Mouse (Mus musculus) ovary, adult 2 months (tissue): ENCODE data around the gene Cyp2c55. TPM values are rescaled to one million over a fixed set of nuclear protein-coding genes. Genes with fewer than 3 reads are reported as not detected.

Experiments used
- polyA plus RNA-seq: library from polyadenylated mRNA; depleted of rRNA; stranded (reverse); fragments of >200 nt; gene quantifications from 2 replicates; pipeline ENCODE4 v1.2.3, GENCODE M21; 2012; rRNA removed

Gene Cyp2c55
- not detected in 2 replicates for polyA plus RNA-seq

DNA sequence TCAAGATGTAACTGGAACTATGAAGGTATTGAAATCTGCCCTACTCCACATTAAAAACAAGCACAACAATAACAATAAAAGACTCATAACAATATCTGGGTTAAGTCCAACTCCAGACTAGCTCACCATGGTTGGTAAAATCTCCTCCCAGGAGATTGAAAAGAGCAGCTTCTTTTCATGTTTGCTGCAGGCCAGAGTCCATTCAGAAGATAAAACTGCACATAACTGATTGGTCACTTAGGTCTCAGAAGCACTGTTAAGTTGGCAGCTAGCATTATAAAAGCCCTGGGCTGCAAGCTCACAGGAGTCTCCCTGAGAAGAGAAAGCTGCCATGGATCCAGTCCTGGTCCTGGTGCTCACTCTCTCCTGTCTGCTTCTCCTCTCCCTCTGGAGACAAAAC is at the start of gene Cyp2c55:
Cyp2c55 (plus strand) TSS at position 305 of the 400 bp plus-strand sequence.

GRCm38 (mm10) chr19:39060719-39061118 is 53.9 kb downstream of the Cyp2c55 start, which contains the start of gene Cyp2c65:
Gene Cyp2c65 (plus strand): TSS chr19:39061015.

Other genes starting within 250 kb of the Cyp2c55 start
- gene Noc3l, start 187.8 kb upstream of the Cyp2c55 start, polyA plus RNA-seq: 3.0 and 4.3 TPM in 2 replicates
- 7.8 and 12.1 TPM in 2 replicates for gene Tbc1d12, start 170.4 kb upstream of the Cyp2c55 start, polyA plus RNA-seq
- gene Hells, start 76.1 kb upstream of the Cyp2c55 start, polyA plus RNA-seq: 1.0 and 1.4 TPM in 2 replicates
- gene Cyp2c65, start 54.0 kb downstream of the Cyp2c55 start, polyA plus RNA-seq: not detected in 2 replicates
- gene Cyp2c66, start 106.9 kb downstream of the Cyp2c55 start, polyA plus RNA-seq: not detected in 2 replicates